Mouse (Mus musculus) right cerebral cortex, postnatal 4 days (tissue): ENCODE results near the gene Krtap10-4.
"Not testable (repeated sequence)": the region's sequence is repeated elsewhere in the genome, so short reads cannot be mapped to it uniquely, and the experiment has no call there.

Experiments used
- DNase-seq: peaks from one replicate; pipeline ENCODE4 v3.0.0-alpha.2; 2022

The Krtap10-4 gene

DNA sequence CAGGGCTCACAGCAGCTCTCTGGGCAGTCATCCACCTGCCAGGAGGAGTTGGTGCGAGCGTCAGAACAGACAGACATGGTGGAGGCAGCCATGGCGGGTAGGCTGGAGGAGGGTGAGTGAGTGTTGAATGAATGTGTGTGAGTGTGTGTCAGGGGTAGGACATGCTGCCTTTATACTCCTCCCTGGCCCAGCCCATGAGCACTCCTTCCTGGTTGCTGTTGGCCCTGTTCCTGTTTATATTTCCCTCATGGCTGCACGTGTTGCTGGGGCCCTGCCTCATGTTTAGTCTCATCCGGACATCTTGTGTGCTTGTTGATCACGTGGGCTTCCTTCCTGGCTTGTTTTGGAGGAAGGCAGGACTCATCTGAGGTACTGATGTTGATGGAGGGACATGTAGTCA, at the start of gene Krtap10-4:
Gene Krtap10-4, minus strand, starts transcription at position 145 of the 400 bp plus-strand sequence.
- no peak for DNase-seq

GRCm38 (mm10) chr10:77869651-77870050, 42.8 kb upstream of the Krtap10-4 start:
- no peak for DNase-seq

DNA sequence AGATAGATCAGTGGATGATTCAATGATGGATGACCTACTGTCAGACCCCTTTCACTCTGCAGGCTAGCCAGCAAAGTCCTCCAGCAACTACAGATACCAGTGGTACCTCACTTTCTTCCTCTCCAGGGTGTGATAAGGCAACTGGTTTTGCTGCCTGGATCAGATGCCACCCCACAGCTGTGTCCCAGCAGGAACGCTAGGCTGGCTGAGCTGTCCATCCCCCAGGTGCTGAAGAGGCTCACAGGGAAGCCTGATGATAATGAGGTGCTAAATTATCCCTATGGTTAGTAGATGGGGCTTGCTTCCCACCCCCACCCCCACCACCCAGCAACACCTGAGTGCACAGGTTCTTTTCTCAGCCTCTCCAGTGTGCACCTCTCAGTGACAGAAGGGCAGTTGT, 40.7 kb upstream of the Krtap10-4 start:
- DNase-seq: no peak

DNA sequence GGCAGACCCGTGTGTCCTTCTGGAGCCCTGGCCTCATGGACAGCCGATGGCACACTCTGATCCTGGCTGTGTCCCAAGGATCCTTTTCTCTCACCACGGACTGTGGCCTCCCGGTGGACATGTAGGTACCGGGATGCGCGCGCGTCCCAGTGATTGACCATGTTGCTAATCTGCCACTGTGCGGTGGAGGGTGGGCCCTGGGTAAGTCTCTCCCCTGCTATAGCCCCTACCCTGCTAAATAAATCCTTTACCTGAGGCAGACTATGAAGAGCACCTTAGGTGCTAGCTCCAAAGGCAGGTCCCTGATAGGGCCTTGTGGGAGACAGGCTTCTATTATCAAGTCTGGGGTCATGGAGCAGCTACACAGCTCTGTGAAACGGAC, 37.9 kb upstream of the Krtap10-4 start:
- DNase-seq: no peak

- no peak for DNase-seq
Measured at GRCm38 (mm10) chr10:77864067-77864761, 37.3 kb upstream of the Krtap10-4 start.

GRCm38 (mm10) chr10:77861675-77862074, 34.8 kb upstream of the Krtap10-4 start, which contains the start of gene Gm3285:
Gm3285 (plus strand) TSS chr10:77861975.
- no peak for DNase-seq

DNA sequence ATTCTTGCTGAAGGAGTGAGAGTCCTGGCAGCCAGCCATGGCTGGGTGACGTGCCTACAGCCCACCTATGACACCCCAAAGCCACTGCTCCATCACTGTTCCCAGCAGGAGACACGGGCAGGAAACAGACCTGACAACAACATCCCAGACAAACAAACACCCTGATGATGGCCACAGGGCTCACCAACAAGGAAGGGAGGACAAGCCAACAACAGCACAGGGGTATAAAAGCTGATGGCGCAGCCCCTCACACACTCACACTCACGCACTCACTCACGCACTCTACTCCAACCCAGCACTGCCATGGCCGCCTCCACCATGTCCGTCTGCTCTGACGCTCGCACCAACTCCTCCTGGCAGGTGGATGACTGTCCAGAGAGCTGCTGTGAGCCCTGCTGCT, 25.7 kb upstream of the Krtap10-4 start, which contains the start of gene Gm10318:
Gene Gm10318, plus strand, starts transcription at position 301 of the 400 bp plus-strand sequence.
- no peak for DNase-seq

DNA sequence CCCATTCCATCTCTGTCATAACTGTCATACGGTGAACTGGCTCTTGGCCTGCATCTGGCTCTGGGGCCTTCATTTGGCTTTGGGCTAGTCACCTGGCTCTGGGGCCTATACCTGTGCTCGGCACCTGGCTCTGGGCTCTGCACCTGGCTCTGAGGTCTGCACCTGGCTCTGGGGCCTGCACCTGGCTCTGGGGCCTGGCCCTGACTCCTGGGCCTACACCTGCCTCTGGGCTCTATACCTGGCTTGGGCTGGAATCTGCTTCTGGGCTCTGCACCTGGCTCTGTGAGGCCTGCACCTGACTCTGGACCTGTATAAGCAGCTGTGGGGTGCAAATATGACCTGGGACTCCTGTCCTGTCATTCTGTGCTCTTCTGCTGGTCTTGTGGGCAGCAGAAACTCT, 20.6 kb upstream of the Krtap10-4 start:
- DNase-seq: no peak

- no peak for DNase-seq
Measured at GRCm38 (mm10) chr10:77846961-77847360, 20.1 kb upstream of the Krtap10-4 start.

- no peak for DNase-seq
Measured at GRCm38 (mm10) chr10:77846503-77846902, 19.6 kb upstream of the Krtap10-4 start, which contains the start of gene Gm36176. Gm36176 (plus strand) TSS chr10:77846803.

GRCm38 (mm10) chr10:77839006-77839405, 12.1 kb upstream of the Krtap10-4 start:
- no peak for DNase-seq

GRCm38 (mm10) chr10:77835647-77836046, 8.8 kb upstream of the Krtap10-4 start, which contains the start of gene Krtap10-10:
Krtap10-10 (plus strand) TSS chr10:77835947.
- DNase-seq: no peak

DNA sequence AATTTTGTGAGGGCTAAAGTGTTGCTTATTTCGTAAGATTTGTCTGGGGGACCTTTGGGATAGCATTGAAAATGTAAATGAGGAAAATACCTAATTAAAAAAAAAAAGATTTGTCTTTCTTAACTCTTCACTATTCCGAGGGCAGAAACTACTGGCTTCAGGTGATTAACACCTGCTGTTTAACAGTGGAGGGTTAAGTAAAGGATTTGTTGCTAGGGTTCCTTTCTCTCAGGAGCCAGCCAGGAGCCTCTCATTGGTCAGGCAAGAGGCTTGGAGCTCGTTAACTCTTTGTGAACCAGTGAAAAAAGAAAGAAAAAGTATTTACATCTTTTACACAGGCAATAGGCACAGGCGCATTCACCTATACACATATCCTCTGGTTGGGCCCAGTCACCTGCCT, 7.7 kb downstream of the Krtap10-4 start:
- DNase-seq: no peak

DNA sequence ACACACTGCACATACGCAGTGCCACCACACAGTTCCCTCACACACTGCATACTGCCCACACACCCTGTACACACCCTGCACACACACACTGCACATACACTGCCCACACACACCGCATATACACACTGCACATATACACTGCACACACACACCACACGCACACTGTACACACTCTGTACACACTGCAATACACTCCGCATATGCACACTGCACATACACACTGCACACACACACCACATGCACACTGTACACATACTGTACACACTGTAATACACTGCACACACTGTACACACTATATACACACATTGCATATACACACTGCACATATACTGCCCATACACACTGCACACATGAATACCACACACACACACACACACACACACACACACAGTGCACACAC, 8.4 kb downstream of the Krtap10-4 start:
- DNase-seq: no peak

DNA sequence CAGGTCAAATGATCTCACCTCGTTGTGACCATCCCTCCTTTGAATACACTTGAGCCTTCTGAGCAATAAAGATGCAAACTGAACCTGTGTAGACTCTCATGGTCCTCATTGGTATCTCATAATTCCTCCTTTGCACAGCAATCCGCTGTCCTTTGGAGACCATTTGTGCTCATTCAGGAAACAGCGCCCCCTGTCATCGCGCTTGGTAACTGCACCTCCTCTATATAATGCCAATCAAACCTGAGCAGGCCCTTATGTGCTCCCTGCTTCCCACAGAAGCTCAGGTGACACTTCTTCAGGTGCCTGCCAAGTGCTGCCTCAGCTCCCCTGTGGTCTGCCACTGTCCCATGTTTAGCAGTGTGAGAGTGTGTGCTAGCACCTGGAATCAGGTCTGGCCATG, 11.4 kb downstream of the Krtap10-4 start:
- DNase-seq: peak; percentile 33

DNA sequence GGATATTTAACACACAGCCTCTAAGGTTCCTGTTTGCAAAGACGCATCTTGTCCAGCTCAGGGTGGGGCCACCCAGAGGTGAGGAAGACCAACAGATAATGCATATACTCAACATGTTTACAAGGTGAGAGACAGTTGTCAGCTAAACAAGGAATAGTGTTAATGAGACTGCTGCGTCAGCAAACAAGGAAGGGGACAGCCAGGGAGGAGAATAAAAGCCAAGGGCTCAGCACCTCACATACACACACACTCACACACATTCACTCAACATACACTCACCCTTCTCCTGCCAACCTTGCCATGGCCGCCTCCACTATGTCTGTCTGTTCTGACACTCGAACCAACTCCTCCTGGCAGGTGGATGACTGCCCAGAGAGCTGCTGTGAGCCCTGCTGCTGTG, 12.5 kb downstream of the Krtap10-4 start, which contains the start of gene Gm2696:
Gene Gm2696, plus strand, starts transcription at position 301 of the 400 bp plus-strand sequence.
- no peak for DNase-seq

DNA sequence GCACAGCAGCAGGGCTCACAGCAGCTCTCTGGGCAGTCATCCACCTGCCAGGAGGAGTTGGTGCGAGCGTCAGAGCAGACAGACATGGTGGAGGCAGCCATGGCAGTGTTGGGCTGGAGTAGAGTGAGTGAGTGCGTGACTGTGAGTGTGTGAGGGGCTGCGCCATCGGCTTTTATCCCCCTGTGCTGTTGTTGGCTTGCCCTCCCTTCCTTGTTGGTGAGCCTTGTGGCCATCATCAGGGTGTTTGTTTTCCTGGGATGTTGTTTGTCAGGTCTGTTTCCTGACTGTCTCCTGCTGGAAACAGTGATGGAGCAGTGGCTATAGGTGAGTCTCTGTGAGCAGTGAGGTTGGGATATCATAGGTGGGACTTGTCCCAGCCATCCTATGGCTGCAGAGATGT, 15.2 kb downstream of the Krtap10-4 start, which contains the start of gene Gm9507:
Gene Gm9507, minus strand, starts transcription at position 101 of the 400 bp plus-strand sequence.
- no peak for DNase-seq

DNA sequence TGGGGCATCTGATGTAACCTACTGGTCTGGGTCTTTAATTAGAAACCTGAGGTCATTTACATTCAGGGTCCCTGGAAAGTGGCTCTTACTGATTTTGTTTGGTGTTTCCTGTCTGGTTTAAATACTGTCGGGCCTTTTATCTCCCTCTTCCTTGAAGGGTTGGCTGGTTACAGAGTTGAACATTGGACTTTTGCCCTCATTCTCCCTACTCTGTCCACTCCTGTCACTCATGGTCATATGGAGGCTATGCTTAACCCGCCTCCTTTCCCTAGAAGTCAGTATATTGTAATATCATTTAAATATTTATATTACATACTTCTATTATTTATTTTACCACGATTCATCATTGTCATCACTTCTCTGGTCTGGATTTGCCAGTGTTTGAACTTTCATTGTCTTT, 22.8 kb downstream of the Krtap10-4 start:
- no peak for DNase-seq

DNA sequence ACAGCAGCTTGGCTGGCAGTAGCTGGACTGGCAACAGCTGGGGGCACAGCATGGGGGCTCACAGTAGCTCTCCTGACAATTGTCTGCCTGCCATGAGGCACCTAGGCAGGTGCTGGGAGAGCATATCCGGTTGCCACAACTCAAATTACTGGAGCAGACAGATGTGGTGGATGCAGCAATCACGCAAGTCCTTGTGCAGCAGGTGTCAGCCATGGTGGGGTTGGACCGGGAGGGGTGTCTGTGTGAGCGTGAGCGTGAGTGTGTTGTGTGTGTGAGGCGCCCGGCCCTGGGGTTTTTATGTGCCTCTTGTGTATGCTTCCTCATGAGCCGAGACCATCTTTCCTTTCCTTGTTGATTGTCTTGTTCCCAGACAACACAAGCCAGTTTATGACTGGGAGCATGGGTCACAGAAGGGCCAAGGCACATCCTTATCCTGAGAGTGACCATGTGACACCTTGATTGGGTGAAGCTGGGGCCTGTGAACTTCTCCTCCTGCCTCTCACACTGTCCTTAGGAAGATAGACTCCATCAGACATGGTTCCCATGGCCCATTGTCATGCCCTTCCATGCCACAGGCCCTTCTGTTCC, 27.9 kb downstream of the Krtap10-4 start, which contains the start of gene Gm19668:
Gene Gm19668, minus strand, starts transcription at position 213 of the 588 bp plus-strand sequence.
- DNase-seq: no peak

GRCm38 (mm10) chr10:77798164-77798920, 28.6 kb downstream of the Krtap10-4 start:
- not testable (repeated sequence) for DNase-seq

- DNase-seq: no peak
Measured at GRCm38 (mm10) chr10:77797677-77798076, 29.2 kb downstream of the Krtap10-4 start.

- DNase-seq: no peak
Measured at GRCm38 (mm10) chr10:77794976-77795375, 31.9 kb downstream of the Krtap10-4 start, which contains the start of gene Gm9639. Gm9639 (minus strand) TSS chr10:77795076.

DNA sequence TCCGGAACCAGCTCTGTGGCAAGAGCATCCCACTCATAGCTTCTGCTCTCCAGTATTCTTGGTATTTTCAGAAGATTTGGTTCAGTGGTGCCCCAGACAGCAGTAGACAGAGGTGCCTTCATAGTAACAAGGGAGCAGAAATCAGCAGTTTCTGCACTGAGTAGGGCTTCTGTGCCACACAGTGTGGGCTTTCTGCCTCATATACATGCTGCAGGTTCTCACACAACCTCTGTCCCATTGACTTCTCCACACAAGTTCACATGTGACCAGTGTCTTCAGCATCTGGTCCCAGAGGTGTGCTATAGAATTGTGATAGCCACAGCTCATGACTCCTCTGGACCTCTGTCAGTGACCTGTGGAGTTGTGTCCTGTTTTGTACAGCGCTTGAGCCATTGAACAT, 38.3 kb downstream of the Krtap10-4 start:
- DNase-seq: no peak
